Mouse (Mus musculus) lung, adult 2 months (tissue): ENCODE measurements around the gene H3f3b.

ENCODE experiments used
- CTCF ChIP-seq: fragments of 200-500 bp; IDR thresholded peaks from 2 replicates; pipeline ENCODE4 v1.5.1; 2011; ENCODE audit warnings: mild to moderate bottlenecking, low read length, control low read depth; ENCODE audit not compliant: insufficient read depth
- POLR2A ChIP-seq: fragments of 200-500 bp; IDR thresholded peaks from 2 replicates; pipeline ENCODE4 v1.6.1; 2011; ENCODE audit warnings: low read depth, mild to moderate bottlenecking, control low read depth, low read length, borderline replicate concordance; ENCODE audit errors: extremely low read depth

- no peak for TF ChIP-seq POLR2A
- no peak for TF ChIP-seq CTCF
Observed at GRCm38 (mm10) chr11:116075539-116076265, 47.9 kb upstream of the H3f3b start.
